Mouse (Mus musculus) MEL (cell line): ENCODE data around the gene Ahrr. TPM values are rescaled to one million over a fixed set of nuclear protein-coding genes. Genes with fewer than 3 reads are reported as not detected.

Source experiments
- DNase-seq: peaks from one replicate; pipeline ENCODE4 v3.0.0; 2011; ENCODE audit warnings: low read depth, low spot score
- H3K27ac ChIP-seq: 2 replicates; pipeline ENCODE4 v1.5.1; 2012; ENCODE audit warnings: low read depth, mild to moderate bottlenecking, control low read depth, low read length, moderate library complexity; ENCODE audit not compliant: control insufficient read depth
- H3K27me3 ChIP-seq, 2 experiments: fragments of 150-350 bp in 1 of 2; sonication (generic) in 1 of 2; 2 replicates each; pipeline ENCODE4 v1.6.1; 2012; ENCODE audit warnings: low read length in 2 of 2, mild to moderate bottlenecking in 2 of 2, improper control_type of control experiment in 1 of 2, moderate library complexity in 1 of 2; ENCODE audit not compliant: insufficient read depth in 2 of 2, control insufficient read depth in 1 of 2
- H3K36me3 ChIP-seq, 2 experiments: 2 replicates each; pipeline ENCODE4 v1.6.1; 2012 to 2014; ENCODE audit warnings: low read length in 2 of 2, improper control_type of control experiment in 1 of 2, inconsistent platforms in 1 of 2, mild to moderate bottlenecking in 1 of 2; ENCODE audit not compliant: insufficient read depth in 2 of 2, control insufficient read depth in 1 of 2
- H3K4me1 ChIP-seq, 2 experiments: fragments of 150-350 bp in 1 of 2; sonication (generic) in 1 of 2; 2 replicates each; pipeline ENCODE4 v1.6.1; 2012; ENCODE audit warnings: low read length in 2 of 2, improper control_type of control experiment in 1 of 2, mild to moderate bottlenecking in 1 of 2; ENCODE audit not compliant: insufficient read depth in 2 of 2, control insufficient read depth in 1 of 2
- H3K4me3 ChIP-seq, 2 experiments: fragments of 150-350 bp in 1 of 2; sonication (generic) in 1 of 2; 2 replicates each; pipeline ENCODE4 v1.5.1; 2012; ENCODE audit warnings: low read depth in 2 of 2, low read length in 2 of 2, mild to moderate bottlenecking in 2 of 2, moderate library complexity in 2 of 2, control low read depth in 1 of 2, improper control_type of control experiment in 1 of 2; ENCODE audit not compliant: control insufficient read depth in 1 of 2, insufficient read depth in 1 of 2
- H3K79me2 ChIP-seq: 2 replicates; pipeline ENCODE4 v1.6.1; 2012; ENCODE audit warnings: mild to moderate bottlenecking, low read length, moderate library complexity; ENCODE audit not compliant: control insufficient read depth, poor library complexity, insufficient read depth
- H3K9ac ChIP-seq: 2 replicates; pipeline ENCODE4 v1.6.1; 2012; ENCODE audit warnings: low read depth, mild to moderate bottlenecking, control low read depth, low read length, moderate library complexity; ENCODE audit not compliant: control insufficient read depth, poor library complexity, severe bottlenecking
- H3K9me3 ChIP-seq: fragments of 150-350 bp; sonication (generic); replicated peaks from 2 replicates; pipeline ENCODE4 v1.6.1; 2012; ENCODE audit warnings: mild to moderate bottlenecking, low read length, improper control_type of control experiment, moderate library complexity; ENCODE audit not compliant: insufficient read depth
- BHLHE40 ChIP-seq: IDR thresholded peaks from 2 replicates; pipeline ENCODE4 v1.6.1; 2012; ENCODE audit warnings: low read depth, mild to moderate bottlenecking, inconsistent platforms, low read length, improper control_type of control experiment, borderline replicate concordance
- CTCF ChIP-seq, 3 experiments: IDR thresholded peaks in 2 of 3; conservative IDR thresholded peaks in 1 of 3; 2 replicates each; pipeline ENCODE4 v1.5.1; 2011 to 2012; ENCODE audit warnings: low read length in 3 of 3, low read depth in 2 of 3, mild to moderate bottlenecking in 2 of 3, improper control_type of control experiment in 1 of 3, inconsistent platforms in 1 of 3, mixed read lengths in 1 of 3, moderate library complexity in 1 of 3; ENCODE audit not compliant: control insufficient read depth in 1 of 3, insufficient read depth in 1 of 3, poor library complexity in 1 of 3, severe bottlenecking in 1 of 3
- E2F4 ChIP-seq: IDR thresholded peaks from 2 replicates; pipeline ENCODE4 v1.6.1; 2011; ENCODE audit warnings: low read depth, low read length, improper control_type of control experiment, borderline replicate concordance
- ETS1 ChIP-seq: IDR thresholded peaks from 2 replicates; pipeline ENCODE4 v1.6.1; 2012; ENCODE audit warnings: low read depth, mild to moderate bottlenecking, inconsistent platforms, low read length, improper control_type of control experiment, moderate library complexity
- GATA1 ChIP-seq: IDR thresholded peaks from 2 replicates; pipeline ENCODE4 v1.6.1; 2011; ENCODE audit warnings: low read depth, low read length, improper control_type of control experiment
- KAT2A ChIP-seq: conservative IDR thresholded peaks from 2 replicates; pipeline ENCODE4 v1.6.1; 2012; ENCODE audit warnings: low read depth, low read length, improper control_type of control experiment, inconsistent platforms
- MAFK ChIP-seq: IDR thresholded peaks from 2 replicates; pipeline ENCODE4 v1.6.1; 2011; ENCODE audit warnings: low read depth, mild to moderate bottlenecking, low read length, improper control_type of control experiment, borderline replicate concordance
- MAX ChIP-seq: IDR thresholded peaks from 2 replicates; pipeline ENCODE4 v1.6.1; 2011; ENCODE audit warnings: low read length, improper control_type of control experiment
- MAZ ChIP-seq: IDR thresholded peaks from 2 replicates; pipeline ENCODE4 v1.6.1; 2012; ENCODE audit warnings: low read depth, mild to moderate bottlenecking, inconsistent platforms, low read length, improper control_type of control experiment
- MEF2A ChIP-seq: IDR thresholded peaks from 2 replicates; pipeline ENCODE4 v1.6.1; 2014; ENCODE audit warnings: low read depth, mild to moderate bottlenecking, inconsistent platforms, low read length, improper control_type of control experiment; ENCODE audit not compliant: poor library complexity, insufficient replicate concordance, severe bottlenecking; ENCODE audit errors: extremely low read depth
- POLR2A ChIP-seq, 2 experiments: IDR thresholded peaks; 2 replicates each; pipeline ENCODE4 v1.6.1; 2011 to 2012; ENCODE audit warnings: low read length in 2 of 2, mild to moderate bottlenecking in 2 of 2, control low read depth in 1 of 2, improper control_type of control experiment in 1 of 2, low read depth in 1 of 2, moderate library complexity in 1 of 2; ENCODE audit not compliant: control insufficient read depth in 1 of 2, insufficient read depth in 1 of 2, poor library complexity in 1 of 2
- POLR2AphosphoS2 ChIP-seq: IDR thresholded peaks from 2 replicates; pipeline ENCODE4 v1.6.1; 2011; ENCODE audit warnings: low read length, improper control_type of control experiment
- RAD21 ChIP-seq: IDR thresholded peaks from 2 replicates; pipeline ENCODE4 v1.6.1; 2011; ENCODE audit warnings: mild to moderate bottlenecking, low read depth, low read length, improper control_type of control experiment
- RCOR1 ChIP-seq: IDR thresholded peaks from 2 replicates; pipeline ENCODE4 v1.6.1; 2012; ENCODE audit warnings: low read depth, mild to moderate bottlenecking, inconsistent platforms, low read length, improper control_type of control experiment
- SIN3A ChIP-seq: IDR thresholded peaks from 2 replicates; pipeline ENCODE4 v1.6.1; 2012; ENCODE audit warnings: low read length, improper control_type of control experiment, inconsistent platforms
- SMC3 ChIP-seq: IDR thresholded peaks from 2 replicates; pipeline ENCODE4 v1.6.1; 2011; ENCODE audit warnings: low read depth, low read length, improper control_type of control experiment
- TCF12 ChIP-seq: IDR thresholded peaks from 2 replicates; pipeline ENCODE4 v1.6.1; 2014; ENCODE audit warnings: low read depth, mild to moderate bottlenecking, inconsistent platforms, low read length, improper control_type of control experiment, moderate library complexity
- USF2 ChIP-seq, 2 experiments: IDR thresholded peaks; 2 replicates each; pipeline ENCODE4 v1.6.1; 2011 to 2012; ENCODE audit warnings: improper control_type of control experiment in 2 of 2, low read length in 2 of 2, borderline replicate concordance in 1 of 2, inconsistent platforms in 1 of 2, low read depth in 1 of 2, mild to moderate bottlenecking in 1 of 2; ENCODE audit not compliant: insufficient read depth in 1 of 2
- ZC3H11A ChIP-seq: IDR thresholded peaks from 2 replicates; pipeline ENCODE4 v1.6.1; 2012; ENCODE audit warnings: low read depth, mild to moderate bottlenecking, inconsistent platforms, low read length, improper control_type of control experiment
- ZKSCAN1 ChIP-seq: IDR thresholded peaks from 2 replicates; pipeline ENCODE4 v1.6.1; 2012; ENCODE audit warnings: low read depth, mild to moderate bottlenecking, inconsistent platforms, low read length, improper control_type of control experiment, moderate library complexity
- ZNF384 ChIP-seq: IDR thresholded peaks from 2 replicates; pipeline ENCODE4 v1.6.1; 2012; ENCODE audit warnings: low read depth, mild to moderate bottlenecking, inconsistent platforms, low read length, improper control_type of control experiment
- polyA plus RNA-seq, 2 experiments: library from polyadenylated mRNA; stranded (reverse) in 1 of 2; unstranded in 1 of 2; fragments of >175 nt in 1 of 2; fragments of >200 nt in 1 of 2; gene quantifications; 2 replicates each; pipeline versions ENCODE4 v1.2.1 to v1.2.4; 2012; ENCODE audit warnings: low replicate concordance in 2 of 2, low read depth in 1 of 2; ENCODE audit not compliant: insufficient read length in 2 of 2, insufficient read depth in 1 of 2, missing spikeins in 1 of 2
- total RNA-seq: library from RNA; depleted of rRNA; stranded (reverse); fragments of 300-350 nt; gene quantifications from 2 replicates; pipeline ENCODE4 v1.2.3, GENCODE M21; 2012

The Ahrr gene
- total and polyA plus RNA-seq, 3 experiments: 0.01 TPM; not detected in 2

GRCm38 (mm10) chr13:74208317-74208985 lies 83.7 kb downstream of the Ahrr start, which contains the start of gene Exoc3 (continued):
- TF ChIP-seq MAFK: no peak
- TF ChIP-seq, all 39 proteins: peak for 15

- no peak overlapping the region for H3K27ac ChIP-seq
- no peak for DNase-seq
- H3K9ac ChIP-seq: no peak overlapping the region
- peaks cover 0 to 5% of the 10 kb centered on the region in 2 experiments; a peak in 2 of 4 replicates for H3K36me3 ChIP-seq
- H3K4me1 ChIP-seq: no peaks in the 10 kb centered on the region
- H3K4me3 ChIP-seq: no peak overlapping the region
- H3K9me3 ChIP-seq: no peaks in the 10 kb centered on the region
- no peaks in the 10 kb centered on the region for H3K27me3 ChIP-seq
- H3K79me2 ChIP-seq: no peaks in the 10 kb centered on the region
- TF ChIP-seq POLR2A (IDR thresholded peaks at IDR 0.05; ENCODE audit: control insufficient read depth in 1 of 2, insufficient read depth in 1 of 2, low read depth in 1 of 2, low read length in 2 of 2, poor library complexity in 1 of 2) (no peak), KAT2A (no peak), BHLHE40 (no peak), MEF2A (no peak), RCOR1 (no peak), USF2 (IDR thresholded peaks at IDR 0.05; ENCODE audit: borderline replicate concordance in 1 of 2, insufficient read depth in 1 of 2, low read depth in 1 of 2, low read length in 2 of 2) (no peak), POLR2AphosphoS2 (no peak), TCF12 (no peak), MAZ (no peak), ZC3H11A (no peak), GATA1 (no peak)
These were observed 95.7 kb downstream of the Ahrr start for GRCm38 (mm10) chr13:74196451-74196850.

- H3K9ac ChIP-seq: no peak overlapping the region
- H3K27me3 ChIP-seq: no peaks in the 10 kb centered on the region
- no peak overlapping the region for H3K4me3 ChIP-seq
- H3K79me2 ChIP-seq: no peaks in the 10 kb centered on the region
- H3K9me3 ChIP-seq: no peaks in the 10 kb centered on the region
- DNase-seq: peak; percentile 21
- no peaks in the 10 kb centered on the region for H3K4me1 ChIP-seq
- no peak overlapping the region for H3K27ac ChIP-seq
- H3K36me3 ChIP-seq: peaks cover 0 to 7% of the 10 kb centered on the region in 2 experiments; a peak in 2 of 4 replicates
- TF ChIP-seq RAD21 (peak; percentile 32), E2F4 (no peak), SMC3 (peak; percentile 17), POLR2A (IDR thresholded peaks at IDR 0.05; ENCODE audit: control insufficient read depth in 1 of 2, insufficient read depth in 1 of 2, low read depth in 1 of 2, low read length in 2 of 2, poor library complexity in 1 of 2) (no peak), CTCF (IDR thresholded peaks at IDR 0.05 in 2 of 3, conservative IDR thresholded peaks at IDR 0.05 in 1 of 3; ENCODE audit: control insufficient read depth in 1 of 3, insufficient read depth in 1 of 3, low read depth in 2 of 3, low read length in 3 of 3, poor library complexity in 1 of 3, severe bottlenecking in 1 of 3) (peak in 1 of 3 experiments; percentile 36; a peak in 2 of 6 replicates), ETS1 (no peak), SIN3A (no peak), ZKSCAN1 (no peak), MAX (no peak), ZNF384 (no peak)
- TF ChIP-seq, all 39 proteins: peak for 3
These were observed 99.5 kb downstream of the Ahrr start for GRCm38 (mm10) chr13:74192613-74193012.
